Mouse (Mus musculus) megakaryocyte, adult 5-6 weeks (primary cell): ENCODE data around the gene Tmem43. TPM values are rescaled to one million over a fixed set of nuclear protein-coding genes. Genes with fewer than 3 reads are reported as not detected.
"Not testable (repeated sequence)": the region's sequence is repeated elsewhere in the genome, so short reads cannot be mapped to it uniquely, and the experiment has no call there.

ENCODE experiments used
- ATAC-seq: 2 replicates; pipeline ENCODE4 v1.8.0; 2016; ENCODE audit warnings: mild to moderate bottlenecking, inconsistent platforms; ENCODE audit not compliant: poor library complexity, severe bottlenecking
- total RNA-seq, 2 experiments: library from RNA; stranded (forward) in 1 of 2; stranded (reverse) in 1 of 2; fragments of 153-499, 151-499 nt in 1 of 2; fragments of 221-1000, 200-1000 nt in 1 of 2; gene quantifications; 2 replicates each; pipeline versions ENCODE4 v1.2.3 to v1.2.4; 2015 to 2017

The Tmem43 gene
- 62.2 and 66.7 TPM in 2 replicates for total RNA-seq (2015)
- 87.3 and 104 TPM in 2 replicates for total RNA-seq (2017)

DNA sequence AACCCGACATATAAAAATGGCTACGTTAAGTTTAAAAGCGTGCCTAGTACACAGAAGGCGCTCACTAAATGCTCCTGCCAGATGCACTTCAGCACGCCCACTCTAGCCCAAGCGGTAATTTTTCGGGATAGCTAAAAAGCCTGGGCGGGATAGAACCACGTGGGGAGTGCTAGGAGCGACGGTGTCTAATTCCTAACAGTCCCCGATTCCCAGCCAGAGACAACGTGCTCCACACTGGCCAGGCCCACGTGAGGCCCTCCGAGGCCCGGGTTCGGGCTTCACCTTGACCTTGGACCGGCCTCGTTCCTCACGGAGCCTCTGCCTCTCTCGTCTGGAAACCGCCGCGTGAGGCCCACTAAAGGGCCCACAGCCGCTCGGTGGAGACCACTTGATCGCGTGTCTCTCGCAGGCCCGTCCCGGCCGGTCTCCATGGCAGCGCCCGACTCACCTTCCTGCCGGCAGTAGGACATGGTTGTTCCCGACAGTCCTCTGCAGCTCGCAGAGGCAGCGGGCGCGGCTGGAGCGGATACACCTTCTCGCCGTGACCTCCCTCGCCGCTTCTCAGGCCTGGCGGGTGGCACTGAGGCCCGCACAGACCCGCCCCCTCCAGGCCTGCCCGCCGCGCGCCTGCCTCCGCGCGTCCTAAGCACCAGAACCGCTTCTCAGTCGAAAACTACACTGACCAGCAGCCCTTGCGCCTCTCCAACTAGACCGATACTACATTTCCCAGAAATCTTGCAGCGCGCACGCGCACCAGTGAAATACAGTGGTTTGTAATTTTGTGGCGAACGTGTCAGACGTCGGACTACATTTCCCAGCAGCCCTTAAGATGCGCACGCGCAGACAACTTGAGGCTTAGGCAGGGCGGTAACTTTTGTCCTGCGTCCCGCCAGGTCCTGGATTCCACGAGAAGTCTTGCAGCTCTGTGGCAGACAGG lies at the start of gene Tmem43, which contains the start of gene Chchd4:
Tmem43 (plus strand) TSS at position 836 of the 937 bp plus-strand sequence.
Chchd4 (minus strand) TSS at position 679 of the 937 bp plus-strand sequence.
- peak; percentile 82 for ATAC-seq

DNA sequence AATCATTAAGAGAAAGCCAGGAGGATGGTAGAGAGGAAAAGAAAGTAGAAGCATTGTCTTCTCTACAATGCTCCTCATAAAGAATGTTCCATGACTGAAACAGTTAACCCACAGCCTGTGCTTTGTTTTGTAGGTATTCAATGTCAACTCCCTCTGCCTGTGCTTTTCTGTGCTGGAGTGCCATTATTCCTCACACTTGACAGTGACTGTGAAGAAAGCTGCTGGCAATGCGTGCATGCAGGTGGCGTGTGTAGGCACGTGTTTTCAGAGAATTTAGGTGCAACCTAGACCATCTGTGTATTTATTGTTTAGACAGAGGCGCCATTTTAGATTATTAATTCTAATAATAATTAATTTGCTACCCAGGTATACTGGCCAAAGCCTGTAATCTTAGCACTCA lies 49.4 kb upstream of the Tmem43 start:
- ATAC-seq: no peak

DNA sequence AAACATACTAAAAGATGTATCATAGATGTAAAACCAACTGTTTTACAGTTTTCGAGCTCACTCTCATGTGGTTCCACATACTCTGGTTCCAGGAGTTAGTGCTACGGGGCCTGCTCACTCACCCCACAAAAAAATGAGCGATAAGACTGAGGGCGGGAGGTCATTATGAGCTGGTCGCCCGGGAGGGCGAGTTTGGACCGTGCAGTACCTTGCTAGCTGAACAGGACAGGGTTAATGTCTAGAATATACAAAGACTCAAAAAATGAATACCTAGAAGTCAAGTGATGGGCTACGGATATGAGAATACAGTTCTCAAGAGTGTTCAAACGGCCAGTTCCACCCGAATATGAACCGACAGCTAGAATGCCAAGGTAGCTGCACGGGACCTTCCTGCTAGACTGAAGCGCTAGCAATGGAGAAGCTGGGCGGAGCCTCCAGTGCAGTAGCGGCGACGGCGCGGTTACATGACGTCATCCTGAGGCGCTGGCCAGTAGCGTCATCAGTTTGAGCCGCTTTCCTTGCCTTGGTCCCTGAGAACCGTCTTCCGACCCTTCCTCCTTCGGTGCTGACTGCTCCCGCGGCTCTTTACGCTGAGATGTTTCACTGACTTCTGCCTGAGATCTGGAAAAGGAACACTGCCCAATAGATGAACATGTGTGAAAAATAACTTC lies 32.9 kb upstream of the Tmem43 start:
- ATAC-seq: peak; percentile 99

DNA sequence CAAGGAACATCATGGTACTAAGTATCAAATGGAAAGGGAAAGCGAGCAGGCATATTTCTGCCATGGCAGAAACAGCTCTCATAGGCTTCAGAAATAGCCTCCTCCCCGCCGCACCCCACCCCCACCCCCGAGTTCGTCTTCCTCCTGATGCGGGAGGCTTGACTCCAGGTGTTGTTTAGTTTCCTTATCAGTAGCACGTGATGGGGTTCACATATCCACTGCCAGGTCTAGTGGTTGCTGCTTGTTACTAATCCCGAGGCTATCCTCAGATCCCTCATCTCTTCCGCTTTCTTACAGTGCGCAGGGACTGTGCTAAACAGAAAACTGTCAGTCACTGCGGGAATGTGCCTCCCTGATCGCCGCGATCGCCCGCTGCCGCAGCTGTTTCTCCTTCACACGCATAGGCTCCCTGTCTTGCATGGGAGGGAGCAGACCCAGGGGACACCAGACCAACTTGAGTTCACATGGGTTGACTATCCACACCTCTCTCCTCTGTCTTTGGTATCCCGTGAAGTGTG lies 32.3 kb upstream of the Tmem43 start:
- ATAC-seq: peak; percentile 39

- ATAC-seq: no peak
Measured at GRCm38 (mm10) chr6:91445316-91445715, 28.2 kb upstream of the Tmem43 start.

DNA sequence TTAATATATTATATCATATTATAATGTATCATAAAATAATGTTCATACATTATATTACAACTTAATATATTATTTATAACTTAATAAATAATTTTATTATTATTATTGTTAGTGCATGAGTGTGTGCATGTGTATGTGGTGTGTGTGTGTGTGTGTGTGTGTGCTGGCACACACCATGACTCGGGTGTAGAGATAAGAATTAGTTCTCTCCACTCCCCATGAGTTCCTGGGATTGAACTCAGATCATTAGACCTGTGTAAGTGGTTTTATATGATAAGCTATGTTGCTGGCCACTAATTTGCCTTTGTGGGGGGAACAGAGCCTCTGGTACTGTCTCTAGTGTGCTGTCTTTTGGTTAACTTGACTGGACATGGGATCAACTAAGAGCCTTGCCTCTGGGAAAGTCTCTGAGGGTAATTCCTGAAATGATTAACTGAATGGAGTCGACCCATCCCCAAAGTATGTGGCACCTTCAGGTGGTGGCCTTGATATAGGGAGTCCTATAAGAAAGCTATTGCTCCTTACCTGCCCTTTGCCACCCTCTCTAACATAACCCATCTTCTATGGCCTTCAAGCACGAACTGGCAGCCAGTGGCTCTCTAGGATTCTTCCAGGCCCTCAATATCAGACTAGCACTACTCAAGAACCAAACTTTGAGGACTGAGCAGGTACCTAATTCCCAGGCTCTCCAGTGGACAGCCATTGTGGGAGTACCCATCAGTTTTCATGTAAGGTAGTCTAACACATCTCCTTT lies 23.9 kb upstream of the Tmem43 start:
- no peak for ATAC-seq

GRCm38 (mm10) chr6:91452056-91452455 lies 21.4 kb upstream of the Tmem43 start:
- ATAC-seq: no peak

GRCm38 (mm10) chr6:91454546-91454945 lies 19.0 kb upstream of the Tmem43 start:
- no peak for ATAC-seq

DNA sequence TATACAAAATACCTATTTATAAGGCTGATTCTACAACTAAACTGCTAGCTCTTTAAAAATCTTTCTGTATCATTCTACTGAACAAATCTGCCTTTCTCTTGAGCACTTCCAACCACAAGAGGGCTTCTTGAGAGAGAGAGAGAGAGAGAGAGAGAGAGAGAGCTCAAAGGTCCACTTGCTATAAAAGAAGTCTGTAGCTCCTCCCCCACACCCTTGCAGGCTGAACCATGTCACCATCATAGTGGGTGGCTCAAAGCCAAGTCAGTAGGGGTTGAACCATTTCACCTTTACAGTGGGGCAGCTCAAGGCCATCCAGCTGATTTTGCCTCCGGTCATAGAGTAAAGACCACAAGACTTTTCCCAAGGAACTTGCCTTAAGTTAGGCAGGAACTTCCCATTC lies 14.0 kb upstream of the Tmem43 start:
- no peak for ATAC-seq

DNA sequence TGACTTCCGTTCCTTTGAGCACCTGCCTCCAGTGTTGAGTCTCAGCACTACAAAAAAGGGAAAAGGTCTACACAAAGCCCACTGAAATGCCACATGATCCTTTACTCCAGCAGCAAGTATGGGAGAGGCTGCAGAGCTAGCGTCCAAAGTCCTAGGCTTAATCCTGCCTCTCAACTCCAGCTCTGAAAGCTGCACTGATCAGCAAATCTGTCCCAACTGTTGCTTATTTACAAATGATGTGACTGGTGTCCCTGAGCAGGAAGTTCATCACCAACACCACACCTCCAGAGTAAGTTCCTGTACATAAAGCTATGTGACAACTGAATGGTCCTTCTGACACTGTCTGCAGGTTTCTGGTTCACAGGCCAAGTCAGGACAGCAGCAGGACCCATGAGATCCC lies 7.7 kb upstream of the Tmem43 start:
- no peak for ATAC-seq

DNA sequence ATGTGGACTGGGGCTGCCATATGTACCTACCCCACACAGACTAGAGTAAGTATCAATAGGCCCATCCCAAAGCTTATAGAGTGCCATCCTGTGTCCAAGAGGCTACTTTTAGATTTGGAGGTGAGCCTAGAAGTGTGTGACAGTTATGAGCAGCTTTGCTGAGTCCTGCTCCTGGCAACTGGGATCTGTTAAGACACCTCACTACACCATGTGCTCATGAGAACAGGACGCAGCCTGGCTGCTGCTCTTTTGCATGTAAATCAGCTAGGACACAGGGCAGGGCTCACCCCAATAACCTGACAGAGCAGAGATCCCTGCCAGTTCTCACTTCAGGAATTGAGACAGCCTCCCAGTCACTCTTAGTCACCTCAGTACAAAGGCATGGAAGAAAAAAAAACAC lies 6.4 kb upstream of the Tmem43 start:
- ATAC-seq: no peak

DNA sequence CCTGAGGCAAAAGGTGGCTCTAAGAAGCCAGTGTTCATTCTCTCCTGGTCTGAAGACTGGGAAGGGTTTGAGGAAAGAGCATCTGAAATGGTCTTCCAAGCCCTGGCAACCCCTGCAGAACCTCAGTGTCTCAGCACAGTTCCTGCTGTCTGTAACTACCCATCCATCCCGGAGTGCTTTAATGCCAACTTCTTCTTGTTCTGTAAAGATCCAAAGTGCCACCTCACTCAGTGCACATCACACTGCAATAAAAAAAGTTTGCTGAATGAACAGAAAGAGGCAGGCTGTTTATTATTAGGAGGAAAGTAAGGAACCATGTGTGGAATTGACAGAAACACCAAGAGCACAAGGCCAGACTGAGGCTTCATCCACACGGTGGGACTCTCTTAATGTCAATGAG lies 2.8 kb upstream of the Tmem43 start:
- no peak for ATAC-seq

DNA sequence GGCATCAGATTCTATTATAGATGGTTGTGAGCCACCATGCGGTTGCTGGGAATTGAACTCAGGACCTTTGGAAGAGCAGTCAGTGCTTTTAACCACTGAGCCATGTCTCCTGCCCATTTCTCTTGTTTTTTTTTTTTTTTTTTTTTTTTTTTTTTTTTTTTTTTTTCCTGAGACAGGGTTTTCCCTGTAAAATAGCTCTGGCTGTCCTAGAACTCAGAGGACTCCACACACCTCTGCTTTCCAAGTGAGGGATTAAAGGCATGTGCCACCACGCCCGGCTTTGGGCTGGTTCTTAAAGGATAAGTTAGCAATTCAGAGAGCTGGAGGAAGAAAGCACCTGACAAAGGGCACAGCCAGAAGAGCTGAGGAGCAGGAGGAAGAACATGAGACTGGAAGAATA lies 2.1 kb upstream of the Tmem43 start:
- ATAC-seq: not testable (repeated sequence)

DNA sequence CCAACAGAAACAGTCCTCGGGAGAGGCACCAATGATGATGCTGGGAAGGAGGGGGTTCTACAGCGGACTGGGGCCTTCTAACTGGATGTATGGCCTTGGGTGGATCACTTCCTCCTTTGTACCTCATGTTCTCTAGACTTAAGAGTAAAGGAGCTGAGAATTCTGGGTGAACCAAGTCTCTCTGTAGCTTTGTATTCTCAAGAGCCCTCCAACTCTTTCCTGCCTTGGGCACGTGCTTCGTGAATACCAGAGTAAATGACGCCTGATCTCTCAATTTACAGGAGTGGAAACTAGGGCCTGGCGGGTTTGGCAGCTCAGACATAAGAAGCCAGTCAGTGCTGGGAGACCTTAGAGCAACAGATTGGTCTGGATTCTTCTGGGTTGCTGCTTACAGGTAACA lies 1.2 kb upstream of the Tmem43 start:
- peak; percentile 22; the same call in 1 of the 2 replicates for ATAC-seq

- peak; percentile 27; the same call in 1 of the 2 replicates for ATAC-seq
Measured at GRCm38 (mm10) chr6:91473805-91474440, 420 bp downstream of the Tmem43 start.

GRCm38 (mm10) chr6:91474441-91475190 lies 1.1 kb downstream of the Tmem43 start:
- peak; percentile 39 for ATAC-seq

DNA sequence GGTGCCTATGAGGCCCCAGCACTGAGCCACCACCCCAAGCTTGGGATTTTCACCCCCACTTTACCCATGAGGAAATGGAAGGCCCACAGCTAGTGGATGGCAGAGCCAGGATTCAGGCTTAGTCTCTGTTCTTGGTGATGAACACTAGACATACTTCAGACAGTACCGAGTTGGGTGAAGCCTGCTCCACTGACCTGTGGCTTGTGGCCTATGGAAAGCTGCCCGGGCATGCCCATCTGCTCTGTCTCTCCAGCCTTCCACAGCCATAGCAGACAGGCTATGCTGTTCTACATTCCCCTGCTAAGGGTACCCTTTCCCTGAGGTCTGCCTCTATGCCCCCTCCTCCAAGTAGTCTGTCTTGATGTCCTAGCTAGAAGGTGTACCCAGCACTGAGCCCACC lies 3.0 kb downstream of the Tmem43 start:
- ATAC-seq: no peak

DNA sequence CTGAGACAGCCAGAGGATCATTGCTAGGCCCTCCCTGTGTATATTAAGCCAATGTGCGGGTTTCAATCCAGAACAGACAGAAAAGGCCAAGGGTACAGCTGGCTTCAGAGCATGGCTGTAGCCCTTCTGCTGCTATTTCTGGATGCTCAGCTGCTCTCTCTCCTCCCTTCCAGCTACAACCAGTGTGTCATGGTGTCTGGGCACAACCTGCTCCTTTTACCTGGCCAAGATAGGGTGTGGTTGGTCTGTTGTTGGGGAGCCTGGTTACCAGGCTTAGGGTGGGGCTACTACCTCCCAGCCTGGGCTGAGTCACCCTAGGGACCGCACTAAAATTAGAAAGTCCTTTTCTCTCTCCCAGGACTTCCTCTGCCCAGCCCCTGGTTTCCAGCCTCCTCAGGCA lies 9.9 kb downstream of the Tmem43 start:
- no peak for ATAC-seq

- ATAC-seq: no peak
Measured at GRCm38 (mm10) chr6:91486736-91487453, 13.4 kb downstream of the Tmem43 start.
